Mouse (Mus musculus) lung, embryonic 15.5 days (tissue): ENCODE data around the gene Golga2. TPM values are rescaled to one million over a fixed set of nuclear protein-coding genes. Genes with fewer than 3 reads are reported as not detected.

ENCODE experiments used
- ATAC-seq: fragments of 200-750 bp; cut with Nextera tagmentation; 2 replicates; pipeline ENCODE4 v1.8.0; 2017; ENCODE audit warnings: moderate number of reproducible peaks, borderline replicate concordance; ENCODE audit not compliant: low FRiP score, low TSS enrichment; ENCODE audit errors: extremely low read depth
- H3K27ac ChIP-seq: fragments of 300-500 bp; sonication (generic); 2 replicates; pipeline ENCODE4 v1.5.1; 2015; ENCODE audit warnings: moderate library complexity, mild to moderate bottlenecking, inconsistent platforms
- H3K27me3 ChIP-seq: fragments of 300-500 bp; sonication (generic); 2 replicates; pipeline ENCODE4 v1.6.1; 2015; ENCODE audit warnings: inconsistent platforms
- H3K36me3 ChIP-seq: fragments of 300-500 bp; sonication (generic); 2 replicates; pipeline ENCODE4 v1.6.1; 2015; ENCODE audit warnings: inconsistent platforms
- H3K4me1 ChIP-seq: fragments of 300-500 bp; sonication (generic); 2 replicates; pipeline ENCODE4 v1.6.1; 2015; ENCODE audit warnings: inconsistent platforms
- H3K4me2 ChIP-seq: fragments of 300-500 bp; sonication (generic); 2 replicates; pipeline ENCODE4 v1.6.1; 2015; ENCODE audit warnings: inconsistent platforms, mild to moderate bottlenecking, moderate library complexity
- H3K4me3 ChIP-seq: fragments of 300-500 bp; sonication (generic); 2 replicates; pipeline ENCODE4 v1.5.1; 2015; ENCODE audit warnings: mild to moderate bottlenecking, inconsistent platforms
- H3K9ac ChIP-seq: fragments of 300-500 bp; sonication (generic); 2 replicates; pipeline ENCODE4 v1.6.1; 2015; ENCODE audit warnings: inconsistent platforms
- H3K9me3 ChIP-seq: fragments of 300-500 bp; sonication (generic); 2 replicates; pipeline ENCODE4 v1.6.1; 2016; ENCODE audit warnings: inconsistent platforms
- WGBS: fragments of 180-500 bp; shearing (Covaris S2); methylation state at CpG from one replicate; pipeline ENCODE4 v1.1.7; 2015; 5-methylcytosine and 5-hydroxymethylcytosine counted together
- polyA plus RNA-seq: library from polyadenylated mRNA; unstranded; fragments of >200 nt; fragmentation: Nextera tagmentation; extraction: Ambion mirVana; gene quantifications from 2 replicates; pipeline ENCODE4 v1.2.1, GENCODE M21; 2015

Gene Golga2
- polyA plus RNA-seq, 1 experiment from 2014 or later, result 22.8 TPM

DNA sequence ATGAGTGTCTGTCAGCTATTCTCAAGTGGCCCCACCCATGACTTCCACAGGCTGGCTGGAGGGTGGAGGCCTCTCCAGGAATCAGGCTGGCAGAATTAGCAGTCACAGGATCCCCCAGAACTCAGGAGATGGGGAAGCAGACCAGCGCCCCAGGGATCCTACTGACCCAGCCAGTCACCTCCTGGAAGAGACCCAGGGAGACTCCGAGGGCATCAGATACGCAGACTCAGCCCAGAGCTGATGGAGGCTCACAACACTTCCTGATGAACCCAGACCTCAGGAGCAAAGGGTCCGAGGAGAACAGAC, 54.4 kb downstream of the Golga2 start:
- no peaks in the 10 kb centered on the region for H3K27me3 ChIP-seq
- H3K4me3 ChIP-seq, result no peak overlapping the region
- no peak for ATAC-seq
- no peaks in the 10 kb centered on the region for H3K4me1 ChIP-seq
- no peak overlapping the region for H3K4me2 ChIP-seq
- H3K9me3 ChIP-seq, result no peaks in the 10 kb centered on the region
- no peak overlapping the region for H3K9ac ChIP-seq
- WGBS, result 77% methylated on average over 4 of the region's 4 CpGs
- no peak overlapping the region for H3K27ac ChIP-seq
- no peaks in the 10 kb centered on the region for H3K36me3 ChIP-seq

DNA sequence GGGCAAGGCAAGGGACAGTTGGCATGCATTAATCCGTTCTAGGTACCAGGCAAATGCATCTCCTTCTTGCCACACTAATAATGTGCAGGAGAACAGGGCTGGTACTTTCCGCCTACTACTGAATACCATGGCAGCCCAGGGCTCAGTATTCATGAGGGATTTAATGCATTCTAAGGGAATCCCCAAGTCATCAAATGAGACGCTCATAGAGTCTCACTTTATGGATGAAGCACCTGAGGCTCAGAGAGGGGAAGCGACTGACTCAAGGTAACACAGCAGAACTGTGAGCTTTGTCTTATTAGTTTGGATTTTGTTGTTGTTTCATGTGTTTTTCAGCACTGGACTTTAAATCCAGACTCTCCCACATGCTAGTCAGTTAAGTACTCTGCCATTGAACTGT, 54.9 kb downstream of the Golga2 start:
- ATAC-seq, result no peak
- no peak overlapping the region for H3K4me2 ChIP-seq
- no peaks in the 10 kb centered on the region for H3K36me3 ChIP-seq
- no peaks in the 10 kb centered on the region for H3K9me3 ChIP-seq
- 87% methylated on average over 4 of the region's 4 CpGs for WGBS
- no peaks in the 10 kb centered on the region for H3K4me1 ChIP-seq
- H3K4me3 ChIP-seq, result no peak overlapping the region
- no peak overlapping the region for H3K9ac ChIP-seq
- H3K27me3 ChIP-seq, result no peaks in the 10 kb centered on the region
- H3K27ac ChIP-seq, result no peak overlapping the region

DNA sequence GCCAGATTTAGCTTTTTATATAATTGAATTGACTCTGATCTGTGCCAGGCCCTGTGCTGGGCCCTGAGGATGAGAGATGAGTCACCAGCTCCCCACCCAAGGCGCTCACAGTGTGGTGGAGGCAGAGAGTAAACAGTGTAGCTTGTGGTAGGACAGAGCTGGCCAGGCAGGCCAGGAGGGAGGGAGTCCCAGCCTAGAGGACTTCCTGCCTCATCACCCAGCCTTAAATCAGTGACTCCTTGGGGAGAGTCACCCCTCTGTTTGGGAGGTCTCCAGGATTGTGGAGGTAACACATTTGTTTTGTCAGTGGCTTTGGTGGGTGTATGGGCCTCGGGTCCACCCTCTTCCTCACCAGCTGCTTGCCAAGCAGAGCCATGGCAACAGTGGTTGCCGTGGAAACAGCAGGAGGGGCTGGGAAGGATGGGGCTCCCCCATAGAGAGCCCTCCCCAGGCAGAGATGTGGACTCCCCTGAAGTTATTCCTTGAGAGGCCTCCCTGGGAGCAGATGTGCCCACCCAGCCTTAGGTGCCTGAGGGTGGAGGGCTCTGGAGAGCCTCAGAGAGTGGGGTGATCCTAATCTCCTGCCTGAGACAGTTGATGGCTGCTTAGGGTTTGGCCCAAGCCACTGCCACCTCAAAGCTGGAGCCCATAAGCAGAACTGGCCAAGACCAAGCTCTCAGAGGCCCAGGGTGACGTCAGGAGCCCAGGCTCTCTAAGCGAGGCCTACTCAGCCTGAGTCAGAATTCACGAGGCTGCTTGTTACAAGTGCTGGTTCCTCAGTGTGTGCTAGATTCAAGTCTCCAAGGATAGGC, 55.6 kb downstream of the Golga2 start:
- Histone ChIP-seq H3K4me2 (no peak overlapping the region), H3K9ac (no peak overlapping the region), H3K9me3 (no peaks in the 10 kb centered on the region), H3K4me1 (no peaks in the 10 kb centered on the region), H3K4me3 (no peak overlapping the region), H3K36me3 (no peaks in the 10 kb centered on the region), H3K27ac (no peak overlapping the region), H3K27me3 (no peaks in the 10 kb centered on the region)
- 67% methylated on average over 6 of the region's 6 CpGs for WGBS
- ATAC-seq, result no peak

DNA sequence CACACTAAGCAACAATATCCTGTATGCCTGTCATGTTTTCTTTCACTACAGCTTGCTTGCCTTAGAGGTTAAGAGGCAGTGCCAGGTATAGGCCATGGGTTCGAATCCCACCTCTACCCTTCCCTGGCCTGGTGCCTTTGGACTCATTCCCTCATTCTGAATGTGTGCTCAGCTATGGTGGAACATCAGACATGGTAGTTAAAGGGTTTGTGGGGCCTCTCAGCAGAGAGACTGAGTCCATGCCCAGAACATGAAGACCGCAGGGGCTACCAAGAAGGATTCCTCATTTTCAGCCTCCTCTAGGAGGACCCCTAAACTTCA, 56.1 kb downstream of the Golga2 start:
- H3K4me1 ChIP-seq, result no peaks in the 10 kb centered on the region
- H3K27ac ChIP-seq, result no peak overlapping the region
- H3K27me3 ChIP-seq, result no peaks in the 10 kb centered on the region
- no peaks in the 10 kb centered on the region for H3K36me3 ChIP-seq
- H3K4me3 ChIP-seq, result no peak overlapping the region
- no peak for ATAC-seq
- H3K4me2 ChIP-seq, result no peak overlapping the region
- no peak overlapping the region for H3K9ac ChIP-seq
- H3K9me3 ChIP-seq, result no peaks in the 10 kb centered on the region
- 94% methylated on average over 2 of the region's 2 CpGs for WGBS

DNA sequence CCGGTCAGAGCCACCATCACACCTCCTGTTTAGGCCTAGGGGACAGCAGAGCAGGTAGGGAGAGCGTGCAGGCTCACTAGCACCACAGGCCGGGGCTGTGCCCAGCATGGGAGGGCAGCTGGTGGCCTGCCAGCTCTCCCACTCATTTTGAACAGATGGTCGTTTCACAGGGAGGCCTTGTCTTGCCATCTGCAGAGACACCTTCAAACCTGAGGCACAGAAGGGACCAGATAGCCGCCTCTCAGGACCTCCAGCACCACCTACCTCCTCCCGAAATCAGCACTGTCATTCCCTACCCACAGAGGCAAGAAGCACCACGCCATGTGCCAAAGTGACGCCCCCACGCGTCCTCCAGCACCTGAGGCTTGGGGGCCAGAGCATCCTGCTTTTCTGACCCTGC, 56.9 kb downstream of the Golga2 start:
- no peak overlapping the region for H3K4me2 ChIP-seq
- H3K4me3 ChIP-seq, result no peak overlapping the region
- ATAC-seq, result no peak
- H3K9me3 ChIP-seq, result no peaks in the 10 kb centered on the region
- no peaks in the 10 kb centered on the region for H3K27me3 ChIP-seq
- no peaks in the 10 kb centered on the region for H3K36me3 ChIP-seq
- 67% methylated on average over 10 of the region's 10 CpGs for WGBS
- H3K27ac ChIP-seq, result no peak overlapping the region
- no peak overlapping the region for H3K9ac ChIP-seq
- H3K4me1 ChIP-seq, result no peaks in the 10 kb centered on the region

DNA sequence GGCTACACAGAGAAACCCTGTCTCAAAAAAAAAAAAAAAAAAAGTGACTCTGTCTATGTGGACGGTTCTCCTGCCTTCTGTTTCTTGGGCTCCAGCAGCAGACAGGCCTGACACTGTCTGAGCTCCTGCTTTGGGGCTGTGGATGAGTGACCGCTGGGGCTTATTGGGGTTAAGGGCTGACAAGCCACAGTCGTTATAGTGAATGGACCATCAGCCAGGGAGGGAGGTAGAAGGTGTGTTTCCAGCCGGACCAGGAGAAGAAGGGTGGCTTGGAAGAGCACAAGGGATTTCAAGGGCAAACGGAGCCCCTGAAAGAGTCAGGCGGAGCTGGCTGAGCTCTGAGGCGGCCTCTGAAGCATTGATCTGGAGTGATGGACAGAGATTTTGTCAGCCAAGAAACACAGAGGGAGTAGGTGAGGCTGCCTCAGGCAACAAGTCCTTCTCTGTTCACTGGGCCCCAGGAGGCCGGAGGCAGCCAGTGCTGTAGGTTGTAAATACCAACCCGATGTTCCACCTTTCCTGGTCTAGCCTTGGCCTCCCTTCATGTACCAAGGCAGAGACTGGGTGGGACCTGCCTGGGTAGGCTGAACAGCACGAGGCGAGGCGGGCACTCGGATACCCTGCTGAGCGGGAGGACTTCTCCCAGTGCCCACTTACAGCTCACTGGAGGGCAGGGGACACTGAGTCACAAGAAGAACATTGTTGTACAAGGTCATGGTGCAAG, 57.6 kb downstream of the Golga2 start:
- ATAC-seq, result no peak
- 73% methylated on average over 14 of the region's 14 CpGs for WGBS
- H3K4me1 ChIP-seq, result no peaks in the 10 kb centered on the region
- no peak overlapping the region for H3K4me2 ChIP-seq
- H3K27me3 ChIP-seq, result no peaks in the 10 kb centered on the region
- no peak overlapping the region for H3K9ac ChIP-seq
- no peak overlapping the region for H3K4me3 ChIP-seq
- no peaks in the 10 kb centered on the region for H3K36me3 ChIP-seq
- H3K27ac ChIP-seq, result no peak overlapping the region
- no peaks in the 10 kb centered on the region for H3K9me3 ChIP-seq

DNA sequence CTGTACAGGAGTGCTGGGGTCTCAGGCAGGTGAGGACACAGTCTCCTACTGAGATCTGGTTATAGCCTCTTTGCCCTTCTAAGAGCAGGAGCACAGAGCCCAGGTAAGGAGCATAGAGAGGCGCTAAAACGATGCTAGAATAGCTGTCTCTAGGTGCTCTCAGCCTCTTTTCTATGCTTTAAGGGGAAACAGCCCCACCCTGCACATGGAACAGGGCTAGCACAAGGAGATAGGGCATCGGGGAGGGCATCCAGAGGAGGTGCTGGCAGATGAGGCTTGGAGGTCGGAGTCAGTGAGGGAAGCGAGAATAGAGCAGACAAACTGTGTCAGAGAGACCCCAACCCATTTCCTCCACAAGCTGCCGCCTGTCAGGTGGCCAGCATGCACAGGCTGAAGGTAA, 59.8 kb downstream of the Golga2 start:
- WGBS, result 62% methylated on average over 6 of the region's 6 CpGs
- Histone ChIP-seq H3K9me3 (no peaks in the 10 kb centered on the region), H3K4me1 (peaks cover 11% of the 10 kb centered on the region), H3K36me3 (no peaks in the 10 kb centered on the region), H3K9ac (no peak overlapping the region), H3K4me3 (no peak overlapping the region), H3K27ac (no peak overlapping the region), H3K4me2 (no peak overlapping the region), H3K27me3 (peaks cover 8% of the 10 kb centered on the region; the same call in 1 of the 2 replicates)
- ATAC-seq, result no peak

DNA sequence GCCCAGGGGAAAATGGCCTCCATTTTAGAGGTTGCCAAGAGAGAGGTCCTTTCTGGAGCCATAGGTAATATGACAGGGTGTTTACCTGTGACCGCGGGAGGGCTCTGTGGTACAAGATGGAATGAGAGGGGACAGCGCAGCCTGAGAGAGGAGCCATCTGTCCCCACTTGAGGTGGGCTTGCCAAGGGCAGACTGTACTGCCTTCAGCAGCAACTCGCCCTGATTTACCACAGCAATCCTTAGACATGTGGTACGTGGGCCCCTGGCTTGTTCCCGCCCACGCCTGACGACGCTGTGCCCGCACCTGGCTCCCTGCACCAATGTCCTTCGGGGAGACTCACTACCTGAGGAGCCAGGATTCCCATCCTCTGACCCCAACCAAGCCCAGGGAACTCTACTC, 61.1 kb downstream of the Golga2 start:
- Histone ChIP-seq H3K4me1 (peaks cover 22% of the 10 kb centered on the region), H3K9me3 (no peaks in the 10 kb centered on the region), H3K9ac (no peak overlapping the region), H3K36me3 (no peaks in the 10 kb centered on the region), H3K27ac (no peak overlapping the region), H3K27me3 (peaks cover 8% of the 10 kb centered on the region; the same call in 1 of the 2 replicates), H3K4me3 (no peak overlapping the region), H3K4me2 (no peak overlapping the region)
- no peak for ATAC-seq
- WGBS, result 76% methylated on average over 11 of the region's 11 CpGs

DNA sequence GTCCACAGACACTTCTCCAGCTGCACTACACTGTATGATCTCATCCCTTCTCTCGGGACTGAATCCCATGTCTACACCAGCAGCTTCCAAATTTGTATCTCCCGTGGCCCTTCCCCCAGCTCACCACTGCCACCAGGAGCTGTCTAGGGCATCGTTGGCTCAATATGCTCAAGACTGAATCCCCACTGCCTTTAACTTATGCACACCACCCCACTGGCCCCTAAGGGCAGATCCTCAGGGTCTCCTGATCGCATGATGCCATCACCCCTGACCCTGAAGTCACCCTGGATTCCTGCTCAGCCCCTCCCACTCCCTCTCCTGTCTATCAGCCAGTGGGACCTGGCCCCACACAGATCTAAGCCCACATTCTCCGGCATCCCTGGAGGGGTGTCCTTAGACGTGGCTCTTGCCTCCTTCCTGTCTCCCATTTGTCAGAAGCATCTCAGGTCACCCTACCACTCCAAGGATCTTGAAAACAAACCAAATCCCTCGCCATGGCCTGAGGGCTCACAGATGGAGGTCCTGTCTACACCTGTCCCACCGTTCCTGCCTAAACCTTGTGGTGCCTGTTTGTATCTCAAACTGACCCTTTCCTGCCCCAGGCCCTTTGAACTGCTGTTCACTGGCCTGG, 62.6 kb downstream of the Golga2 start:
- no peak overlapping the region for H3K4me3 ChIP-seq
- peaks cover 24% of the 10 kb centered on the region for H3K4me1 ChIP-seq
- ATAC-seq, result no peak
- no peak overlapping the region for H3K4me2 ChIP-seq
- H3K27me3 ChIP-seq, result peaks cover 8% of the 10 kb centered on the region; the same call in 1 of the 2 replicates
- H3K9me3 ChIP-seq, result no peaks in the 10 kb centered on the region
- H3K36me3 ChIP-seq, result no peaks in the 10 kb centered on the region
- WGBS, result 44% methylated on average over 8 of the region's 8 CpGs
- H3K9ac ChIP-seq, result no peak overlapping the region
- H3K27ac ChIP-seq, result no peak overlapping the region

DNA sequence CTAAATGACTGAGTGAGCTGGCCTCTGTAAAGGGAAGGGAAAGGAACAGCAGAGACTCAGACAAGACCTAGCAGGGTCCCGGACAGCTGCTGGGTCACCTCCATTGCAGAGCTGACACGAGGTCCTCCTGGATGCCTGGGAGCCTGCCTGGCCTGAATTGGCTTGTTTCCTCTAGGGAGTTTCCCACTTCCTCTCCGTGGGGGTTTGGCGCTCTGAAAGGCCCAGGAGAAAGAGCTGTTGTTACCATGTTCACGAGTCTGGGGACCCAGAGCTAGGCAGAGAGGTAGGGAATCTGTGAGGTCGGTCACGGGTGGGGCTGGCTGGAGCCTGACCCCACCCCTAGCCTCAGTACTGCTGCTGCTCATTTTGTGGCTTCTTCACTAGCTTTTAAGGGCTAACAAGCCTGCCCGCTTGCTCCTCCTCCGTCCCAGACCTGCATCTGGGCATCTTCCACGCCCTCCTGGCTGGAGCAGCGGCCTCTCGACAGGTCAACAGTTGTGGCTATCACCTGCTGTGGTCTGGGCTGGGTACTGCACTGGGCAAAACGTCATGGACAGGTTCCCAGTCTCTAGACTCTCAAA, 63.4 kb downstream of the Golga2 start:
- Histone ChIP-seq H3K9ac (no peak overlapping the region), H3K36me3 (no peaks in the 10 kb centered on the region), H3K4me3 (no peak overlapping the region), H3K27ac (no peak overlapping the region), H3K4me2 (no peak overlapping the region), H3K27me3 (peaks cover 8% of the 10 kb centered on the region; the same call in 1 of the 2 replicates), H3K9me3 (no peaks in the 10 kb centered on the region), H3K4me1 (peaks cover 24% of the 10 kb centered on the region)
- 56% methylated on average over 13 of the region's 13 CpGs for WGBS
- no peak for ATAC-seq

DNA sequence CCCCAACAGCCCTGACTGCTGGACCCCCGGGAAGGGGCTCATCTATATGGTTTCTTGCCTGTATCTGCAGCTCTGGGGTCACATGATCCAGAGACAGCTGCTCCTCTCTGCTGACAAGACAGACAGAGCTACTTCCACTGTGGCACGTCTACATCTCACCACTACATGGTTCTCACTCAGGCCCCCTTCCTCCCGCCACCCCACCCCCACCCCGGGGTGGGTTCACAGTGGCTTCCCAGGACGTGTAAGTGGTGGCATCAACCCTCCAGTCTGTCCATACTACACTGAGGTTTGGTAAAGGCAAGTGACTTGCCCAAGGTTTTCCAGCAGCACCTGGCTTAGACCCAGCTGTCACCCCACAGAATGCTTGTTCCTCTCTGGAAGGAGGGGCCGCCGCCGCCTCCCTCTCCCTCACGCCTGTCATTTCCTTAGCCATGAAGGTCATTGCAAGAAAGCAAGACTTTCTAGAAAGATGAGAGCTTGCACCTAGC, 64.3 kb downstream of the Golga2 start:
- peak overlapping the region; percentile 65 for H3K4me3 ChIP-seq
- peaks cover 24% of the 10 kb centered on the region for H3K4me1 ChIP-seq
- peak overlapping the region; percentile 99 for H3K4me2 ChIP-seq
- H3K9ac ChIP-seq, result no peak overlapping the region
- no peak for ATAC-seq
- no peaks in the 10 kb centered on the region for H3K9me3 ChIP-seq
- peaks cover 8% of the 10 kb centered on the region; the same call in 1 of the 2 replicates for H3K27me3 ChIP-seq
- no peak overlapping the region for H3K27ac ChIP-seq
- H3K36me3 ChIP-seq, result no peaks in the 10 kb centered on the region
- 37% methylated on average over 9 of the region's 9 CpGs for WGBS
